Mouse (Mus musculus) stomach, embryonic 15.5 days (tissue): ENCODE data around the gene Csn2. TPM values are rescaled to one million over a fixed set of nuclear protein-coding genes. Genes with fewer than 3 reads are reported as not detected.

Experiments
- ATAC-seq: fragments of 200-750 bp; cut with Nextera tagmentation; 2 replicates; pipeline ENCODE4 v1.8.0; 2017; ENCODE audit warnings: low read depth, moderate number of reproducible peaks, moderate TSS enrichment; ENCODE audit not compliant: insufficient read depth, low FRiP score
- H3K27ac ChIP-seq: fragments of 300-500 bp; sonication (generic); 2 replicates; pipeline ENCODE4 v1.5.1; 2015; ENCODE audit warnings: mild to moderate bottlenecking, inconsistent platforms
- H3K27me3 ChIP-seq: fragments of 300-500 bp; sonication (generic); replicated peaks from 2 replicates; pipeline ENCODE4 v1.6.1; 2015; ENCODE audit warnings: inconsistent platforms
- H3K36me3 ChIP-seq: fragments of 300-500 bp; sonication (generic); 2 replicates; pipeline ENCODE4 v1.6.1; 2015; ENCODE audit warnings: inconsistent platforms
- H3K4me1 ChIP-seq: fragments of 300-500 bp; sonication (generic); 2 replicates; pipeline ENCODE4 v1.6.1; 2015; ENCODE audit warnings: inconsistent platforms
- H3K4me2 ChIP-seq: fragments of 300-500 bp; sonication (generic); 2 replicates; pipeline ENCODE4 v1.6.1; 2015; ENCODE audit warnings: mild to moderate bottlenecking, inconsistent platforms
- H3K4me3 ChIP-seq: fragments of 300-500 bp; sonication (generic); replicated peaks from 2 replicates; pipeline ENCODE4 v1.5.1; 2015; ENCODE audit warnings: inconsistent platforms
- H3K9ac ChIP-seq: fragments of 300-500 bp; sonication (generic); 2 replicates; pipeline ENCODE4 v1.6.1; 2015; ENCODE audit warnings: inconsistent platforms
- H3K9me3 ChIP-seq: fragments of 300-500 bp; sonication (generic); 2 replicates; pipeline ENCODE4 v1.6.1; 2016; ENCODE audit warnings: inconsistent platforms
- WGBS: fragments of 180-500 bp; shearing (Covaris S2); methylation state at CpG from one replicate; pipeline ENCODE4 v1.1.7; 2015; 5-methylcytosine and 5-hydroxymethylcytosine counted together
- polyA plus RNA-seq: library from polyadenylated mRNA; unstranded; fragments of >200 nt; fragmentation: Nextera tagmentation; extraction: Ambion mirVana; gene quantifications from 2 replicates; pipeline ENCODE4 v1.2.1, GENCODE M21; 2015

Gene Csn2
- polyA plus RNA-seq, result not detected in 2 replicates

DNA sequence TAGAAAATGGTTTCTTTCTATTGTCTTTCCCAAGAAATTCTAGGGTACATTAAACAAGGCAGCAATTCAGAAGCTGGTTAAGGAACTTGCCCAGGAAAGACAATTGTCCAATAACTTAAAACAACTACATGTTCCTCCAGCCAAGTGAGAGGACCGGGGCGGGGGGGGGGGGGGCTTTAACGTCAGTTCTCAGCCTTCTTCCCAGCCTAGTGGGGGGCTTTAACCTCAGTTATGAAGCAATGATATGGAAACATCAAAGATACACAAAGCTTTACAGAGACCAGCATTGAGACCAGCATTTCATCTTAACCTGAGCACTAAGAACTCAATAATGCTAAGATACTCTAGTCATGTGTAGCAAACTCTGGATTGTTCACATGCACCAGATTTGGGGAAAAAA, at the start of gene Csn2:
TSS of gene Csn2 (minus strand) at position 101 of the 400 bp plus-strand sequence.
- WGBS, result 78% methylated on average over 3 of the region's 3 CpGs
- Histone ChIP-seq H3K27ac (no peak within 1 kb of the TSS), H3K4me3 (no peak within 1 kb of the TSS), H3K4me1 (no peaks in the 10 kb centered on the region), H3K27me3 (no peaks in the 10 kb centered on the region), H3K9me3 (no peaks in the 10 kb centered on the region), H3K36me3 (no peaks in the 10 kb centered on the region), H3K9ac (no peak within 1 kb of the TSS), H3K4me2 (no peak within 1 kb of the TSS)
- ATAC-seq, result no peak

DNA sequence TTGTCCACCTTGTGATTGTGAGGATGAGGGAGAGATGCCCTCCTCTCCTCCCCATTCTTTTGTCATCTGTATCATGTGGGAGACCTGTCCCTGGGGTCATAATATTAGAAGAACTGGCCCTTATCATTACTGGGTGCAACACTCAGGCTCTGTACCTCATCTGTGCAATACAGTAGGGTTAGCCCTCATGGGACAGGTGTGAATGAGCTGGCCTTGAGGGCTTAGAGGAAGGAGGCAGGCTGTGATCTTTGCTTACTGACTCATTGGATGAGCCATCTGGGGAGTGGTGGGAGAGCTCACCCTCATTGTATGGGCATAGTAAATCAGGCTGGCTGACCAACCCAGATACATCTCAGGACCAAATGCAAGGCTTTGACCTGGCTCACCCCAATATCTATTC, 35.4 kb upstream of the Csn2 start:
- no peak overlapping the region for H3K9ac ChIP-seq
- no peak for ATAC-seq
- H3K27me3 ChIP-seq, result no peaks in the 10 kb centered on the region
- H3K4me3 ChIP-seq, result no peak overlapping the region
- no peak overlapping the region for H3K4me2 ChIP-seq
- H3K36me3 ChIP-seq, result no peaks in the 10 kb centered on the region
- H3K4me1 ChIP-seq, result no peaks in the 10 kb centered on the region
- no peak overlapping the region for H3K27ac ChIP-seq
- no peaks in the 10 kb centered on the region for H3K9me3 ChIP-seq

DNA sequence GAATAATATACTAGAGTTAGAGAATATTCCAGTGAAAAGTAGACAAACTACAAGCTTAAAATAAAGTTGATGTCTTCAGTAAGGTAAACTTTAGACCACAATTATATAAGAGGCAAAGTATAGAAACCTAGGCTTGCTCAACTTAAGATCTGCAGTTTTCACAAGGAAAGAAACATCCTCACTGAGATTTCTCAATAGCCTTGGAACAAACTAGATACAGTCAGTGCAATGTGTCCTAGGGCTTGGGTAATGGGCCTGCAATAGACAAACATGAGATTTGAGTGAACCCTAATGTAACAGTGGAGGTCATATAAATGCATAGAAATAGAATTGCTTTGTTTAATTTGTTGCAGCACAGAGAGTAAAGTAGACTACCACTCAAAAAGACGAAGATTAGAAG, 6.5 kb upstream of the Csn2 start:
- Histone ChIP-seq H3K9me3 (no peaks in the 10 kb centered on the region), H3K36me3 (no peaks in the 10 kb centered on the region), H3K27ac (no peak overlapping the region), H3K4me1 (no peaks in the 10 kb centered on the region), H3K4me2 (no peak overlapping the region), H3K27me3 (no peaks in the 10 kb centered on the region), H3K9ac (no peak overlapping the region), H3K4me3 (no peak overlapping the region)
- WGBS, result 65% methylated on average over 1 of the region's 1 CpGs
- ATAC-seq, result no peak

- H3K9me3 ChIP-seq, result no peaks in the 10 kb centered on the region
- no peaks in the 10 kb centered on the region for H3K4me1 ChIP-seq
- no peaks in the 10 kb centered on the region for H3K36me3 ChIP-seq
- no peak within 1 kb of the TSS for H3K9ac ChIP-seq
- H3K4me2 ChIP-seq, result no peak within 1 kb of the TSS
- H3K27me3 ChIP-seq, result no peaks in the 10 kb centered on the region
- ATAC-seq, result no peak
- H3K27ac ChIP-seq, result no peak within 1 kb of the TSS
- H3K4me3 ChIP-seq, result no peak within 1 kb of the TSS
These were observed 33.5 kb downstream of the Csn2 start, which contains the start of gene Csn1s1 for GRCm38 (mm10) chr5:87665908-87666307. Gene Csn1s1, plus strand, starts transcription at chr5:87666208.

GRCm38 (mm10) chr5:87642787-87643186, 56.6 kb downstream of the Csn2 start:
- H3K36me3 ChIP-seq, result no peaks in the 10 kb centered on the region
- H3K27ac ChIP-seq, result no peak overlapping the region
- no peaks in the 10 kb centered on the region for H3K9me3 ChIP-seq
- no peak overlapping the region for H3K4me2 ChIP-seq
- H3K4me1 ChIP-seq, result no peaks in the 10 kb centered on the region
- no peak for ATAC-seq
- no peaks in the 10 kb centered on the region for H3K27me3 ChIP-seq
- H3K9ac ChIP-seq, result no peak overlapping the region
- H3K4me3 ChIP-seq, result no peak overlapping the region

Other genes with a start within 250 kb of the Csn2 start
- gene Ugt2a2, start 217.4 kb downstream of the Csn2 start, polyA plus RNA-seq, result not detected in 2 replicates
- gene Gm43638, start 212.8 kb downstream of the Csn2 start, polyA plus RNA-seq, result not detected in 2 replicates
- gene Ugt2a1, start 208.8 kb downstream of the Csn2 start, polyA plus RNA-seq, result not detected in 2 replicates
- 17.8 and 19.0 TPM in 2 replicates for gene Sult1b1, start 161.4 kb downstream of the Csn2 start, polyA plus RNA-seq
- 30.7 and 39.2 TPM in 2 replicates for gene Sult1d1, start 130.6 kb downstream of the Csn2 start, polyA plus RNA-seq
- 0.14 TPM in 1 of 2 replicates, not detected in the other for gene Sult1e1, start 108.0 kb downstream of the Csn2 start, polyA plus RNA-seq
- gene Csn1s1, start 33.4 kb downstream of the Csn2 start, polyA plus RNA-seq, result not detected in 2 replicates
- gene Csn1s2a, start 74.9 kb upstream of the Csn2 start, polyA plus RNA-seq, result not detected in 2 replicates
- not detected in 2 replicates for gene Csn1s2b, start 108.5 kb upstream of the Csn2 start, polyA plus RNA-seq
- gene Prr27, start 126.1 kb upstream of the Csn2 start, polyA plus RNA-seq, result not detected in 2 replicates
- not detected in 2 replicates for gene Odam, start 185.4 kb upstream of the Csn2 start, polyA plus RNA-seq
- 0.13 and 0.22 TPM in 2 replicates for gene Csn3, start 225.9 kb upstream of the Csn2 start, polyA plus RNA-seq